Mouse (Mus musculus) right cerebral cortex, postnatal 14 days (tissue): ENCODE data around the gene Sun1.

Source experiments
- DNase-seq: peaks from one replicate; pipeline ENCODE4 v3.0.0; 2022

Gene Sun1

GRCm38 (mm10) chr5:139252081-139252909 lies 51.9 kb downstream of the Sun1 start, which contains the start of gene Get4:
Get4 (plus strand) TSS chr5:139252324.
- DNase-seq, result peak; percentile 98

DNA sequence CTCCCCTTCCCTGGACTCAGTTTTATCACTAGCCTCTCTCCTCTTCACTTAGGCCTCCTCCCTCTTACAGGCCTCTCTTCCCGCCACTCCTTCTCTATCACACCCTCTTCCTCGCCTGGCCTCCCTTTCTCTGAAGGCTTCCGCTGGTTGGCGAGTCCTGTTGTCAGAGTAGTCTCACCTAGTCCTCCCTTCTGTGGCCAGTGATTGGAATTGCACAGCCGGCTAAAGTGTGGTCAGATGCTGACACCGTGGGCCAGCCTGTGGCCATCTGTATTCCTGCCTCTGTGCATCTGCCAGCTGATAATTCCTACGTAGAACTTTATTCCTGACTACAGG lies 52.4 kb downstream of the Sun1 start:
- no peak for DNase-seq

- no peak for DNase-seq
Observed at GRCm38 (mm10) chr5:139253301-139253741, 52.9 kb downstream of the Sun1 start.

- DNase-seq, result no peak
Observed at GRCm38 (mm10) chr5:139254938-139255337, 54.5 kb downstream of the Sun1 start.

- DNase-seq, result no peak
Observed at GRCm38 (mm10) chr5:139255777-139256176, 55.3 kb downstream of the Sun1 start.

DNA sequence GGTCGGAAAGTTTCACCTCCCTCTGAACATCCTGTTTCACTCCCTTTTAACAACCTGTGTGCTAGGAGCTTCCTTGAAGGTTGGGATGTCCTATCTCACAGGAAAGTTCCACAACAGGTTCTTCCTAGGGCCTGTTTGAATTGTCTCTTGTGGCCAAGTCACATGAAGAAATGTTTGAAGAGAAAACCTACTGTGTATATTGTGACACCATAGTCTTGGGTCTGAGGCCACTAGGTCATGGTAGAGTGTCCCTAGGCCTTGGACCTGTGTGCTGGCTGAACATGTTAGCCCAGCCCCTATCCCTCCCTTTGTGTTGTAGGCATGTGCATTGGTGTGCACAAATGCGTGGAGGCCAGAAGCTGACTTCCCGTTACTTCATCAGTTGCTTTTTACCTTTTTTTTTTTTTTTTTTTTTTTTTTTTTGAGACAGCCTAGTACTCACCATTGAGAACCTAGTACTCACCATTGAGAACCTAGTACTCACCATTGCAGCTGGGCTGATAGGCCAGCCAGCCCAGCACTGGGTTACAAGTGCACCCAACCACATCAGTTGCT lies 55.9 kb downstream of the Sun1 start:
- no peak for DNase-seq

- DNase-seq, result no peak
Observed at GRCm38 (mm10) chr5:139257265-139257664, 56.8 kb downstream of the Sun1 start.

- no peak for DNase-seq
Observed at GRCm38 (mm10) chr5:139257818-139258217, 57.4 kb downstream of the Sun1 start.

DNA sequence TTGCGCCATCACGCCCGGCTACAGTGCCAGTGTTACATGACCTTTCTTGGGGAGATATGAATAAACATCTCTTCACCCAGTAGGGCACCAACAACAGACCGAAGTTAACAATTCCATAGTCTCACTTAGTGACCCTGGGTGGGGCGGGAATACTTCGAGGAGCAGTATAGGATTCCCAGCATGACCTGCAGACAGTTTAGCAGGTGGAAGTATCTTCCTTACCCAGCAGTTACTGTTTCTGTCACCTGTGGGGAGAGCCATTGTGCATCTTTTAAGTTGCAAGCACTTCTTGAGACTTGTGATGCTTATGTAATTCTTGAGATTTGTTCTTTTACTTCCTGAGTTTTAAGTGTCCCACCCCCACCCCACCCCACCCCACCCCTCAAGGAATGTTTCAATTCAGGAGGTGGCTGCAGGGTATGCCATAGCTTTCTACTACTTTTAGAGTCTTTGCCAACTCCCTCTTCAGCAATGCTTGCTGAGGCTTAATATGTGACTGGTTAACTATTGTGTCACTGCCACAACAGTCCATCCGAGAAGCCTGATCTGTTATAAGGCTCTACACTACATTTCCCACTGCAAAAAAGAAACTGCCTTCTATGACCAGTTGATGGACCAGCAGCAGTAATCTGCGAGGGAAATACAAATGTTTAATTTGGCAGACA lies 58.1 kb downstream of the Sun1 start:
- DNase-seq, result no peak

- DNase-seq, result no peak
Observed at GRCm38 (mm10) chr5:139259853-139260252, 59.4 kb downstream of the Sun1 start.

GRCm38 (mm10) chr5:139261403-139261802 lies 61.0 kb downstream of the Sun1 start:
- no peak for DNase-seq

DNA sequence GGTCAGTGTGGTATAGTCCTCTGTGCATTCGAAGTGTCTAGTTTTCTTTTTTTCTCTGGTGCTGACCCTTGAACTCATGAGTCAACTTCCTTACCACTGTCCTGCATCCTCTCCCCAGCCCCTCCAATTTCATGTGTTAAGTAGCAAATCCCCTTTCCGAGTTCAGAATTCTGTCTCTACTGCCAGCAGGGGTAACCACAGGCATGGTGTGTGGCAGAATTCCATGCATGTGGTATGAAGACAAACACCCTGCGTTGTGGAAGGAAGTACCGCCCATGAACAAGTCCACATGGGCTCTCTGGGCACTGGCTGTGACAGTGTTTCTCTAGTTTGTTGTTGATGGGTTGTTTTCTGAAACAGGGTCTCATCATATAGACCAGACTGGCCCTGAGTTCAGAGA lies 67.2 kb downstream of the Sun1 start:
- no peak for DNase-seq

- DNase-seq, result no peak
Observed at GRCm38 (mm10) chr5:139270806-139271521, 70.5 kb downstream of the Sun1 start.

GRCm38 (mm10) chr5:139271994-139272554 lies 71.6 kb downstream of the Sun1 start:
- DNase-seq, result no peak

- DNase-seq, result peak; percentile 72
Observed at GRCm38 (mm10) chr5:139277287-139277686, 76.8 kb downstream of the Sun1 start.

GRCm38 (mm10) chr5:139281373-139282112 lies 81.1 kb downstream of the Sun1 start:
- no peak for DNase-seq

DNA sequence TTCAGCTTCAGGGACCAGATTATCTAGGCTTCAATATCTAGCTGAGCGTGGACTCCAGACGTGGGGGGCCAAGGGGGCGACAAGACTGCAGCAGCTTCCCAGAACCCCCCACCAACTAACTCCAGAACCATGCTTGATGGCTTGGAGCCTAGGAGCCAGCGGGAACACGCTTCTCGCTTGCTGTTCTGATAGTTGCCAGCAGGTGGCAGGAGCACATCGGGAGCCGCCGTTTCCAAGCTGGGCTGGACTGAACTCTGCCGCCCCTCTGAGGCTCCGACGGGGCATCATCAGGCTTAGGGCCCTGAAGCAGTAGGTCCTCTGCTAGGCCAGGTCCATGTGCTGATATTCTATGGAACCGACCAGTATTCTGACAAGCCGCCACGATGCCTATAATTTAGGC lies 81.8 kb downstream of the Sun1 start:
- peak; percentile 90 for DNase-seq

- no peak for DNase-seq
Observed at GRCm38 (mm10) chr5:139283460-139284180, 83.2 kb downstream of the Sun1 start.

GRCm38 (mm10) chr5:139285383-139286067 lies 85.1 kb downstream of the Sun1 start:
- no peak for DNase-seq

GRCm38 (mm10) chr5:139286142-139286941 lies 85.9 kb downstream of the Sun1 start:
- no peak for DNase-seq
